Mouse (Mus musculus) limb, embryonic 13.5 days (tissue): ENCODE data around the gene Tjp3. TPM values are rescaled to one million over a fixed set of nuclear protein-coding genes. Genes with fewer than 3 reads are reported as not detected.

Experiments
- ATAC-seq: fragments of 200-750 bp; cut with Nextera tagmentation; 2 replicates; pipeline ENCODE4 v1.8.0; 2017; ENCODE audit warnings: low read depth, moderate number of reproducible peaks, moderate TSS enrichment; ENCODE audit not compliant: low FRiP score
- H3K27ac ChIP-seq: fragments of 300-500 bp; sonication (generic); 2 replicates; pipeline ENCODE4 v1.5.1; 2015; ENCODE audit warnings: inconsistent platforms, mild to moderate bottlenecking, moderate library complexity
- H3K27me3 ChIP-seq: fragments of 300-500 bp; sonication (generic); 2 replicates; pipeline ENCODE4 v1.6.1; 2015; ENCODE audit warnings: mild to moderate bottlenecking, inconsistent platforms
- H3K36me3 ChIP-seq: fragments of 300-500 bp; sonication (generic); 2 replicates; pipeline ENCODE4 v1.6.1; 2015; ENCODE audit warnings: inconsistent platforms, mild to moderate bottlenecking, moderate library complexity
- H3K4me1 ChIP-seq: fragments of 300-500 bp; sonication (generic); 2 replicates; pipeline ENCODE4 v1.6.1; 2015; ENCODE audit warnings: inconsistent platforms
- H3K4me2 ChIP-seq: fragments of 300-500 bp; sonication (generic); replicated peaks from 2 replicates; pipeline ENCODE4 v1.6.1; 2015; ENCODE audit warnings: inconsistent platforms, mild to moderate bottlenecking, moderate library complexity
- H3K4me3 ChIP-seq: fragments of 300-500 bp; sonication (generic); 2 replicates; pipeline ENCODE4 v1.5.1; 2015; ENCODE audit warnings: moderate library complexity, mild to moderate bottlenecking, inconsistent platforms
- H3K9ac ChIP-seq: fragments of 300-500 bp; sonication (generic); 2 replicates; pipeline ENCODE4 v1.6.1; 2015; ENCODE audit warnings: mild to moderate bottlenecking, inconsistent platforms
- H3K9me3 ChIP-seq: fragments of 300-500 bp; sonication (generic); 2 replicates; pipeline ENCODE4 v1.6.1; 2016; ENCODE audit warnings: inconsistent platforms
- WGBS: fragments of 180-500 bp; shearing (Covaris S2); methylation state at CpG from one replicate; pipeline ENCODE4 v1.1.7; 2015; 5-methylcytosine and 5-hydroxymethylcytosine counted together
- polyA plus RNA-seq: library from polyadenylated mRNA; unstranded; fragments of >200 nt; fragmentation: Nextera tagmentation; extraction: Ambion mirVana; gene quantifications from 2 replicates; pipeline ENCODE4 v1.2.1, GENCODE M21; 2015

Gene Tjp3
- 2.6 and 2.9 TPM in 2 replicates for polyA plus RNA-seq

DNA sequence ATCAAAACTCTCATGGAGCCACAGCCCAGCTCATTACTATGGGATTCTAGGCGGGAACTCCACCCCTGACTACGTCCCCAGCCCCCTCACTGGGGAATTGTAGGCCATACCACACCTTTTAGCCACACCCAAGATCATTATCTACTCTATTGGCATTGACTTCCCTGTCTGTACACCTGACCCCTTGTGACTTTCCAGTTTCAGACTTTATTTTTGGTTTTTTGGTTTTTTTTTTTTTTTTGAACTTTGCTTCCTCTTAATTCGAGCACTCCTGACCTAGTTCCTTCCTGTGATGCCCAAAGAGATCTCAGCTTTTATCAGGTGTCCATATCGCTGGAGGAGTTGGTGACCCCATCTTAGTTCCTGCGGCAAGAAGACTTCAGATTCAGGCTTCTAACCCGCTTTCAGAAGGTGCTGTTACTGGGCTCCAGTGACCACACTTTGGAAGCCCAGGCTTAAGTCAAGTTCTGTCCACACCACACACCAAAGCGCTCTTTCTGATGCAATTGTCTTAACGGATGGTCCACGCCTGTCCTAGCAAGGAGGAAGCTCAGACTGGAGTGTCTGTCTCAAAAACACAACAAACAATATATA is at the start of gene Tjp3:
Gene Tjp3 (minus strand): TSS at position 71 of the 594 bp plus-strand sequence.
- Histone ChIP-seq H3K9ac (peak within 1 kb of the TSS; percentile 50), H3K4me1 (peaks cover 42% of the 10 kb centered on the region), H3K4me3 (peak within 1 kb of the TSS; percentile 79), H3K27me3 (peaks cover 46% of the 10 kb centered on the region), H3K9me3 (no peaks in the 10 kb centered on the region), H3K36me3 (no peaks in the 10 kb centered on the region), H3K4me2 (peak within 1 kb of the TSS; percentile 91), H3K27ac (no peak within 1 kb of the TSS)
- ATAC-seq: no peak
- WGBS: 75% methylated on average over 9 of the region's 9 CpGs

DNA sequence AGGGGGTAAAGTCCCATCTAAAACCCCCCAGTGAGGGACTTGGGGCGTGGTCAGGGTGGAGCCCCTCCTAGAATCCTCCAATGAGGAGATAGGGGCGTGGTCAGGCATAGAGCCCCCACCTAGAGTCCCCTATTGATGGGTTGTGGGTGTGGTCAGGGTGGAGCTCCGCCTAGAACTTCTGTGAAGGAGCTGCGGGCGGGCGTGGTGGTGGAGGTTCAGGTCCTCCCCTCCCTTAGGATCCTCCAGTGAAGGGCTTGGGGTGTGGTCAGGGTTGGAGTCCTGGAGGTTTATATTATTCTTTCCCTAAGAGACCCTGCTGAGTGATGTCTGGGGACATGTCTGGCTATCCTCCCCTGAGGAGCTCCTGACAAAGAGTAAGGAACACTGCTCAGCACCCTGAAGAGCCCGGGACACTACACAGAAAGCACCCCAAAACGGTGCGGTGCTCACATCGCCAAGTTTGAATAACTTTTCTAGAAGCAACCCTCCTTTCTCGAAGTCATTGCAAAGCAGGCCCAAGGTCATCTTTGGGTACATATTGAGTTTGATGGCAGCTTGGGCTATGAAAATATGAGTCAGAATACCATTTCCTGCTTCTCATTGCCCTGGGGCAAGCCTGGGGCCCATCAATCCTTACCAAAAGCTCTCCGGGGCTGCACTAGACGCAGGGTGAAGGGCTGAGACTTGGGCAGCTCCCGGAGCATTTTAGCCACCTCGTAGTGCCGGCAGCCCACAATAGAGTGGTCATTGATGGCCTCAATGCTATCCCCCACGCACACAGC is 49.4 kb upstream of the Tjp3 start:
- Histone ChIP-seq H3K9me3 (no peaks in the 10 kb centered on the region), H3K4me1 (peaks cover 18% of the 10 kb centered on the region), H3K4me3 (no peak overlapping the region), H3K9ac (no peak overlapping the region), H3K27ac (no peak overlapping the region), H3K36me3 (peaks cover 8% of the 10 kb centered on the region), H3K4me2 (no peak overlapping the region), H3K27me3 (peaks cover 79% of the 10 kb centered on the region)
- 47% methylated on average over 17 of the region's 17 CpGs for WGBS
- no peak for ATAC-seq

DNA sequence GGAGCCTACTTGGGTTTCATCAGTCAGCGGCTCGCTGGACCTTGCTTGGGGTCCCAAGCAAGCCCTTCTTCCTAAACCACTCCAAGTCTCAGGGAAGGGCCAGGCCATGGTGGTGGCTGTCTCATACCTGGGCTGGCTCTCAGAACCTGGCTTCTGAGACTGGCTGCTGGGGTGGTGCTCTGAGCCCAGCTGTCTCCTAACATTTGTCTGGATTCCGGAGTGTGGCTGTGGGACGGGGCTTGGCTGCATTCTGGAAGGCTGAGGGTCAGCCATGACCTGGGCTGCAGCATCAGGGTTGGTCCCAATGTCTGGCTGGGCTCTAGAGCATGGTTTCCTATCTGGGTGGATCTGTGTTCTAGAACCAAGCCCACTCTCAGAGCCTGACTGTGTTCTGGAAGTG is 45.2 kb upstream of the Tjp3 start:
- Histone ChIP-seq H3K27me3 (peaks cover 68% of the 10 kb centered on the region), H3K27ac (peak overlapping the region; percentile 83)

DNA sequence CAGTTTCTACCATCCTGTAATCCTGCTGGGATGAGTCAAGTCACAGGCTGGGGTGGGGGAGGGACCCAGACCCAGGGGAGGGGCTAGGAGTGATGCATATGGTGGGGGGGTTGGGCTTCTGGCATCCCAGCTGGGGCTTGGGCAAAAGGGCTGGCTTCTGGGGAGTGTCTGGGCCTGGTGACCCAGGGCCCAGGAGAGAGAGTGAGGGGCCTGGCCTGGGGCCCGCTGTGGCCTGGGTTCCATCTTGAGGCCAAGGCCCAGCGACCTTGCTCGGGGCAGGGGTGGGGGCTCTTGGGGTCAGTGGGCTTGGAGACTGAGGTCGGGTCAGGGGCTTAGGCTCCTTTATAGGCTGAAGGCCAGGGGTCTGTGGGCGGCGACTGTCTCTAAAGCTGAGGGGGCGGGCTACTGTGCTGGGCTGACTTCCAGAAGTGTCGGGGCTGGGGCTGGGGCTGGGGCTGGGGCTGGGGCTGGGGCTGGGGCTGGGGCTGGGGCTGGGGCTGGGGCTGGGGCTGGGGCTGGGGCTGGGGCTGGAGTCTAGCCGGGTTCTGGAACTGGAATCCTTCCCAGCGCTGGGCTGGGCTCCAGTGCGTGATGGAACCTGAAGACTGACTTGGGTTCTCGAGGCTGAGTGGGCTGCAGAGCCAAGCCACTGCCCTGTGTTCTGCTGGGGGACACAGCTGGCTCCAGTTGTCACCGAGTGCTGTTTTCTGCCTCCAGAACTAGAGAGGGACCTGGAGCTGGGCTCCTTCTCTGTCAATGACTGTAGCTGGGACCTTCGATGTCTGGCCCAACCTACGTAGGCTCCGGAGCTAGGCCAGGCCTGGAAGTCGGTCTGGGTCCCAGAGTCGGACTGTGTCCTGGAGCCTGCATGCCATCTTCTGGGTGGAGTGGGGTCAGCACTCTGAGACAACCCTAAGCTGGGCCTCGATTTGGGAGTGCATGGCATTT is 44.3 kb upstream of the Tjp3 start:
- ATAC-seq: peak; percentile 62
- H3K9me3 ChIP-seq: no peaks in the 10 kb centered on the region
- no peak overlapping the region for H3K4me3 ChIP-seq
- H3K36me3 ChIP-seq: no peaks in the 10 kb centered on the region
- WGBS: 35% methylated on average over 17 of the region's 19 CpGs
- H3K27ac ChIP-seq: peak overlapping the region; percentile 83
- peaks cover 61% of the 10 kb centered on the region for H3K27me3 ChIP-seq
- H3K4me1 ChIP-seq: peaks cover 26% of the 10 kb centered on the region
- H3K4me2 ChIP-seq: peak overlapping the region; percentile 36
- peak overlapping the region; percentile 45 for H3K9ac ChIP-seq

More for the DNA sequence above, 45.2 kb upstream of the Tjp3 start:
- Histone ChIP-seq H3K4me2 (peak overlapping the region; percentile 36; the same call in 1 of the 2 replicates), H3K9me3 (no peaks in the 10 kb centered on the region), H3K9ac (no peak overlapping the region), H3K4me1 (peaks cover 26% of the 10 kb centered on the region), H3K4me3 (no peak overlapping the region), H3K36me3 (no peaks in the 10 kb centered on the region)
- 88% methylated on average over 4 of the region's 4 CpGs for WGBS
- no peak for ATAC-seq

DNA sequence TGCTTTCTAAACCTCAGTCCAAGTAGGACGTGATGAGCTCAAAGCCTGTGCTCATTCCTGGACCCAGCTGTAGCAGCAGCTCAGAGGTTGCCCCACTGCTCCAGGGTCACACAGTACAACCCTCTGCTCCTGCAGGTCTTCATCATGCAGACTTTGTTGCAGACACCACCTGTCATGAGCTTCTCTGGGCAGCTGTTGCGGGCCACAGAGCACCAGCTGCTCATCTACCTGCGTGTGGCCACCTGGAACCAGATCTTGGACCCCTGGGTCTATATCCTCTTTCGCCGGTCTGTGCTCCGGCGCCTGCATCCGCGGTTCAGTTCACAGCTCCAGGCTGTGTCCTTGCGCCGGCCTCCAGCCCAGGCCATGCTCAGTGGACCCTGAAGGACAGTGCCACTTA is 42.9 kb upstream of the Tjp3 start:
- Histone ChIP-seq H3K27ac (no peak overlapping the region), H3K27me3 (peaks cover 54% of the 10 kb centered on the region), H3K4me1 (peaks cover 39% of the 10 kb centered on the region), H3K9ac (no peak overlapping the region), H3K9me3 (no peaks in the 10 kb centered on the region), H3K4me2 (no peak overlapping the region), H3K36me3 (no peaks in the 10 kb centered on the region), H3K4me3 (no peak overlapping the region)
- 67% methylated on average over 11 of the region's 11 CpGs for WGBS
- no peak for ATAC-seq

DNA sequence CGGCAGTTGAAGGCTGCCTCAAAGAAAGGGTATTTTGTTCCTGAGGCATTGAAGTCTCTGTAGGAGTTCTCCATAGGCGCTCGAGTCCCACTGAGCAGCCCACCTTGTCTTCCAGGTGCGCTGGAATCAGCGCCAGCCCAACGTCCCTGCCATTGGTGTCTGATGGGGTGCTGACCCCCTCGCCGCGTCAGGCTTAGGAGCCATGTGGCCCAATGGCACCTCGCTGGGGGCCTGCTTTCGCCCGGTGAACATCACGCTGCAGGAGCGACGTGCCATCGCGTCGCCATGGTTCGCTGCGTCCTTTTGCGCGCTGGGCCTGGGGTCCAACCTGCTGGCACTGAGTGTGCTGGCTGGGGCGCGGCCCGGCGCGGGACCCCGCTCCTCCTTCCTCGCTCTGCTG is 40.9 kb upstream of the Tjp3 start:
- WGBS: 17% methylated on average over 27 of the region's 29 CpGs
- H3K4me1 ChIP-seq: peaks cover 49% of the 10 kb centered on the region
- H3K36me3 ChIP-seq: peaks cover 11% of the 10 kb centered on the region
- 0 out of 2 replicates have a peak overlapping the region, but pooled peaks have one; percentile 19 for H3K9ac ChIP-seq
- no peak overlapping the region for H3K27ac ChIP-seq
- peaks cover 37% of the 10 kb centered on the region for H3K27me3 ChIP-seq
- peak overlapping the region; percentile 36 for H3K4me2 ChIP-seq
- peak overlapping the region; percentile 12; the same call in 1 of the 2 replicates for H3K4me3 ChIP-seq
- no peaks in the 10 kb centered on the region for H3K9me3 ChIP-seq
- ATAC-seq: no peak

DNA sequence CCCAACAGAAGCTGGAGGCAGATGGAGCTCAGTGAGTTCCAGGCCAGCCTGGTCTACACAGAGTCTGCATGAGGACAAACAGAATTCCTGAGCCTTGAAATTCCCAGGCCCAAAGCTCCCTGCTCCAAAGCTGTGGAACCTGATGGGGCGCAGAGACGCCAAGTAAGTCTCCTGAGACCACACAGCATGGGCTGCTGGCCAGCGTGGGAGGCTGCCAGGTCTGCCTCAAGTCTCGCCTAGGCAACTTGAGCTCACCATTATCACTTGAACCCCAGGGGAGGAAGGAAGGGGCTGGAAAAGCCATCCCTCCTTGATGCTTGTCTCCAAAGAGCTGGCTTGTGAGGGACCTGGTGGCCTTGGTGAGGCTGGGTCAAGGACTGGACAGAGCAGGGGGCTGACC is 38.6 kb upstream of the Tjp3 start:
- Histone ChIP-seq H3K4me3 (no peak overlapping the region), H3K27ac (peak overlapping the region; percentile 90), H3K4me1 (peaks cover 33% of the 10 kb centered on the region), H3K27me3 (peaks cover 31% of the 10 kb centered on the region), H3K36me3 (peaks cover 33% of the 10 kb centered on the region), H3K4me2 (peak overlapping the region; percentile 30; the same call in 1 of the 2 replicates), H3K9ac (peak overlapping the region; percentile 54), H3K9me3 (no peaks in the 10 kb centered on the region)
- 0 out of 2 replicates have a peak, but pooled peaks have one; percentile 1 for ATAC-seq
- WGBS: 51% methylated on average over 4 of the region's 4 CpGs

DNA sequence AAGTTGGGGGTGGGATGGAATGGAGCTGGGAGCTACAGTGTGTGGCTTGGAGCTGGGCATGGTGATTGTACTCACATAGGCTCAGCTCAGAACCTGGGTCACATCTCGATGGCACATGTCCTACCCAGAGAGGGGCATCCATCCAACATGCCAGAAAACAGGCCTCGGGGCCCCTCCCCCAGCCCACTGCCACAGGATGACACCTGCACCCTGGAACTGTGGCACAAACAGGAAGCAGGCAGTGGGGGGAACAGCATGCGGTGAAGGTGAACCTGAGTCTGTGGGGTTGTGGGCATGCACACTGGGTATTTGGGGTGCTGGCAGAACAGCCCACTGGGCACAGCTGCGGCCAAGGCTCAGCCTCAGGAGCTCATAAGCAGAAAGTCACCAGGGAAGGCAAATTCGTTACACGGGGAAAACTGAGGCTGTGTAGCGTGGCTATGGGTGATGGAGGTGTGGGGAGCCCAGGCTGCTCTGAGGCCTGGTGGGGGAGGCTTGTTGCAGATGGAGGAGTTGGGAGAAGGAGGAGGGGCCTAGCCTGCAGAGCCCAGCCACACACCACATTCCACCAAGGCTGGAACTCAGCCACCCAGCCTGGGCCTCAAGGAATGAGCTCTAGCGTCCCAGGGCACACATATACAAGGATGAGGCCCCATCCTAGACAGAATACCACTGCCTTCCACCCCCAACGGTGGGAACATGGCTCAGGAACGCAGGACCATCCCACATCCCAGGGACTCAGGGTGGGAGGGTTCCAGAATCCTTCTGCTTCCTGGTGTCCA is 38.0 kb upstream of the Tjp3 start:
- 56% methylated on average over 10 of the region's 10 CpGs for WGBS

DNA sequence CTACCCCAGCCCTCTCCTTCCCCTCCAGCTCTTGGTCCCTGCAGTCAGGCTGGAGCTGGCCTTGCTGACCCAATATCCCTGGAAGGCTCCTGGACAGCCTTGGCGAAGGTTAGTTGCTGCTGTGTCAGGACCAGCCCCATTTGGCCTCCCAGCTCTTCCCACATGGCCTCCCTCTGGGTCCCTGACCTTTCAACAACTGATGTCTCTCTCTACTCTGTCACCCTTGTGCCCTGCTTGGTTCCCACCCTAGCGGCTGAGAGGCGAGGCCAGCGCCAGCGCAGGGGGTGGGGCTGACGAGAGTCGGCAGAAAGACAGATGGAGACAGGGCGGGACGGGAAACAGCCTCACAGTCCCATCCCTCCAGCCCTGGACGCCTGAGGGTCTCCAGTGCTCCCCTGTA is 37.0 kb upstream of the Tjp3 start, which contains the start of gene Tbxa2r:
Gene Tbxa2r (plus strand): TSS at position 346 of the 400 bp plus-strand sequence.
- Histone ChIP-seq H3K27ac (peak within 1 kb of the TSS; percentile 90), H3K4me1 (peaks cover 28% of the 10 kb centered on the region), H3K9ac (peak within 1 kb of the TSS; percentile 54; the same call in 1 of the 2 replicates), H3K36me3 (peaks cover 50% of the 10 kb centered on the region), H3K4me2 (peak within 1 kb of the TSS; percentile 30), H3K9me3 (no peaks in the 10 kb centered on the region), H3K4me3 (no peak within 1 kb of the TSS), H3K27me3 (peaks cover 21% of the 10 kb centered on the region)
- no peak for ATAC-seq
- 15% methylated on average over 10 of the region's 10 CpGs for WGBS

More for the DNA sequence above, 38.0 kb upstream of the Tjp3 start:
- Histone ChIP-seq H3K36me3 (peaks cover 40% of the 10 kb centered on the region), H3K27ac (peak overlapping the region; percentile 90), H3K27me3 (peaks cover 25% of the 10 kb centered on the region), H3K4me3 (no peak overlapping the region), H3K4me2 (peak overlapping the region; percentile 30), H3K4me1 (peaks cover 28% of the 10 kb centered on the region), H3K9me3 (no peaks in the 10 kb centered on the region), H3K9ac (peak overlapping the region; percentile 54)
- ATAC-seq: peak; percentile 84

DNA sequence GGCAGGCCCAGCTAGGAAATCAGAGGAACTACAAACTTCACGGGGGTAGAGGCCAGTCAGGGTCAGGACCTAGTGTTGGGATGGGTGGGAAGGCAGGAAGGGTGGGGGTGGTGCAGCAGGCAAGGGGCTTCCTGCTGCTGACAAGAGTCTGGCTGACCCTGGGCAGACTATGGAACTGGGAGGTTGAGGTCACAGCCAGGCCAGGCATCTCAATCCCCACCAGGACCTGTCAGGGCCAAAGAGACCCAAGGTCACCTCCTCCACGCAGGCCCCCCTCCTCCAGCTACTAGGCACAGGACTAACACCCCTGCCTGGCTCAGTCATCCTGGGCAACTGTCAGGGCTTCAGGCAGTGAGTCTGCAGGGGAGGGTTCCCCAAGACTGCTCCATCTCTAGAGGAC is 36.6 kb upstream of the Tjp3 start:
- peaks cover 16% of the 10 kb centered on the region for H3K27me3 ChIP-seq
- H3K9ac ChIP-seq: 0 out of 2 replicates have a peak overlapping the region, but pooled peaks have one; percentile 15
- H3K27ac ChIP-seq: no peak overlapping the region
- H3K36me3 ChIP-seq: peaks cover 54% of the 10 kb centered on the region
- no peak overlapping the region for H3K4me3 ChIP-seq
- no peak for ATAC-seq
- H3K4me2 ChIP-seq: no peak overlapping the region
- WGBS: 17% methylated on average over 2 of the region's 2 CpGs
- peaks cover 28% of the 10 kb centered on the region for H3K4me1 ChIP-seq
- no peaks in the 10 kb centered on the region for H3K9me3 ChIP-seq

DNA sequence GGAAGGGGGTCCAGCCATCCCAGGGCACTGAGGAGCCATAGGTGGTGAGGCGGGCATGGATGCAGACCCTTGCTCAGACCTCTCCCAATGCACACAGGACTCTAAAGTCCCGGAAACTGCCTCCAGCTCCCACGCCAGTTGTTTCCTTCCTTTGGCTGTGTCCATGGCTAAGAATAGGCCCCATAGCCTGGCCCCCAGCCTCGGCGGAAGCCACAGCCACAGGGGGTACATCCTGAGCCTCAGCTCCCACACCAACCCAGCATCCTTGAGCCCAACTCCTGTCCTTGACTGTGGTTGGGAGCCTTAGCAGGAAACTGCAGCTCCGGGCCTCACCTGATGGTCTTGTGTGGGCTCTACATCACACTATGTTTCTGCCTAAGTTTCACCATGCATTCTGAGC is 35.5 kb upstream of the Tjp3 start:
- Histone ChIP-seq H3K4me1 (peaks cover 31% of the 10 kb centered on the region), H3K9me3 (no peaks in the 10 kb centered on the region), H3K27ac (0 out of 2 replicates have a peak overlapping the region, but pooled peaks have one; percentile 17), H3K4me3 (no peak overlapping the region), H3K9ac (no peak overlapping the region; the same call in 1 of the 2 replicates), H3K36me3 (peaks cover 63% of the 10 kb centered on the region), H3K27me3 (peaks cover 6% of the 10 kb centered on the region), H3K4me2 (no peak overlapping the region)
- WGBS: 78% methylated on average over 6 of the region's 6 CpGs
- ATAC-seq: no peak
